Mouse (Mus musculus): Measurements from ENCODE around the gene Zfp787. TPM values are rescaled to one million over a fixed set of nuclear protein-coding genes. Genes with fewer than 3 reads are reported as not detected.

Zfp787 gene
- polyA plus RNA-seq, 1 experiment from 2014 or later, result 38.1 TPM

GRCm38 (mm10) chr7:6189542-6189941, 33.7 kb upstream of the Zfp787 start:
- Histone ChIP-seq H3K27me3 (ENCODE audit: insufficient read depth, low read length) (no peaks in the 10 kb centered on the region), H3K4me2 (ENCODE audit: low read depth, low read length) (no peak overlapping the region), H3K4me3 (ENCODE audit: low read depth, low read length) (no peak overlapping the region), H3K4me1 (ENCODE audit: insufficient read depth) (no peaks in the 10 kb centered on the region), H3K9ac (replicated peaks) (no peak overlapping the region), H3K36me3 (replicated peaks; ENCODE audit: insufficient read depth, low read length) (peaks cover 20% of the 10 kb centered on the region), H3K27ac (ENCODE audit: low read depth) (no peak overlapping the region), H3K9me3 (ENCODE audit: low read length) (no peaks in the 10 kb centered on the region)
- TF ChIP-seq EP300 (IDR thresholded peaks at IDR 0.05; ENCODE audit: low read depth), result no peak
- TF ChIP-seq CTCF (IDR thresholded peaks at IDR 0.05; ENCODE audit: low read depth), result peak; percentile 25; the same call in 1 of the 2 replicates
- 65% methylated on average over 43 of the region's 45 CpGs for WGBS (ENCODE audit: insufficient replicate concordance)
- DNase-seq, result peak; percentile 29
- peak; percentile 60 for ATAC-seq

GRCm38 (mm10) chr7:6186756-6187155, 31.0 kb upstream of the Zfp787 start:
- no peak for ATAC-seq

GRCm38 (mm10) chr7:6186176-6186575, 30.4 kb upstream of the Zfp787 start:
- Histone ChIP-seq H3K27me3 (ENCODE audit: insufficient read depth, low read length) (no peaks in the 10 kb centered on the region), H3K36me3 (replicated peaks; ENCODE audit: insufficient read depth, low read length) (peaks cover 28% of the 10 kb centered on the region), H3K4me1 (ENCODE audit: insufficient read depth) (no peaks in the 10 kb centered on the region), H3K27ac (ENCODE audit: low read depth) (no peak overlapping the region), H3K4me2 (ENCODE audit: low read depth, low read length) (no peak overlapping the region), H3K9me3 (ENCODE audit: low read length) (no peaks in the 10 kb centered on the region), H3K9ac (replicated peaks) (no peak overlapping the region), H3K4me3 (ENCODE audit: low read depth, low read length) (no peak overlapping the region)
- 81% methylated on average over 2 of the region's 2 CpGs for WGBS (ENCODE audit: insufficient replicate concordance)
- no peak for DNase-seq
- TF ChIP-seq EP300 (IDR thresholded peaks at IDR 0.05; ENCODE audit: low read depth) (no peak), CTCF (IDR thresholded peaks at IDR 0.05; ENCODE audit: low read depth) (no peak)
- ATAC-seq, result no peak

More at GRCm38 (mm10) chr7:6186756-6187155, 31.0 kb upstream of the Zfp787 start:
- no peak for DNase-seq
- H3K9me3 ChIP-seq (ENCODE audit: low read length), result no peaks in the 10 kb centered on the region
- no peaks in the 10 kb centered on the region for H3K4me1 ChIP-seq (ENCODE audit: insufficient read depth)
- H3K4me2 ChIP-seq (ENCODE audit: low read depth, low read length), result no peak overlapping the region
- no peak overlapping the region for H3K4me3 ChIP-seq (ENCODE audit: low read depth, low read length)
- TF ChIP-seq CTCF (IDR thresholded peaks at IDR 0.05; ENCODE audit: low read depth), result no peak
- TF ChIP-seq EP300 (IDR thresholded peaks at IDR 0.05; ENCODE audit: low read depth), result no peak
- H3K9ac ChIP-seq (replicated peaks), result no peak overlapping the region
- H3K36me3 ChIP-seq (replicated peaks; ENCODE audit: insufficient read depth, low read length), result peaks cover 28% of the 10 kb centered on the region
- no peak overlapping the region for H3K27ac ChIP-seq (ENCODE audit: low read depth)
- 76% methylated on average over 2 of the region's 2 CpGs for WGBS (ENCODE audit: insufficient replicate concordance)
- H3K27me3 ChIP-seq (ENCODE audit: insufficient read depth, low read length), result no peaks in the 10 kb centered on the region

- no peak overlapping the region for H3K27ac ChIP-seq (ENCODE audit: low read depth)
- no peaks in the 10 kb centered on the region for H3K27me3 ChIP-seq (ENCODE audit: insufficient read depth, low read length)
- peaks cover 28% of the 10 kb centered on the region for H3K36me3 ChIP-seq (replicated peaks; ENCODE audit: insufficient read depth, low read length)
- DNase-seq (no peak), ATAC-seq (no peak)
- no peak overlapping the region for H3K4me2 ChIP-seq (ENCODE audit: low read depth, low read length)
- 66% methylated on average over 1 of the region's 1 CpGs for WGBS (ENCODE audit: insufficient replicate concordance)
- H3K9me3 ChIP-seq (ENCODE audit: low read length), result no peaks in the 10 kb centered on the region
- no peaks in the 10 kb centered on the region for H3K4me1 ChIP-seq (ENCODE audit: insufficient read depth)
- no peak overlapping the region for H3K9ac ChIP-seq (replicated peaks)
- H3K4me3 ChIP-seq (ENCODE audit: low read depth, low read length), result no peak overlapping the region
- TF ChIP-seq EP300 (IDR thresholded peaks at IDR 0.05; ENCODE audit: low read depth) (no peak), CTCF (IDR thresholded peaks at IDR 0.05; ENCODE audit: low read depth) (no peak)
Measured at GRCm38 (mm10) chr7:6185391-6185790, 29.6 kb upstream of the Zfp787 start.

GRCm38 (mm10) chr7:6184521-6184920, 28.7 kb upstream of the Zfp787 start:
- TF ChIP-seq CTCF (IDR thresholded peaks at IDR 0.05; ENCODE audit: low read depth) (no peak), EP300 (IDR thresholded peaks at IDR 0.05; ENCODE audit: low read depth) (no peak)
- Histone ChIP-seq H3K27ac (ENCODE audit: low read depth) (no peak overlapping the region), H3K4me1 (ENCODE audit: insufficient read depth) (no peaks in the 10 kb centered on the region), H3K9ac (replicated peaks) (no peak overlapping the region), H3K4me2 (ENCODE audit: low read depth, low read length) (no peak overlapping the region), H3K4me3 (ENCODE audit: low read depth, low read length) (no peak overlapping the region), H3K9me3 (ENCODE audit: low read length) (no peaks in the 10 kb centered on the region), H3K27me3 (ENCODE audit: insufficient read depth, low read length) (no peaks in the 10 kb centered on the region), H3K36me3 (replicated peaks; ENCODE audit: insufficient read depth, low read length) (peaks cover 26% of the 10 kb centered on the region)
- 85% methylated on average over 8 of the region's 8 CpGs for WGBS (ENCODE audit: insufficient replicate concordance)
- DNase-seq, result no peak
- no peak for ATAC-seq

GRCm38 (mm10) chr7:6183802-6184201, 28.0 kb upstream of the Zfp787 start:
- 90% methylated on average over 19 of the region's 19 CpGs for WGBS (ENCODE audit: insufficient replicate concordance)
- Histone ChIP-seq H3K4me3 (ENCODE audit: low read depth, low read length) (no peak overlapping the region), H3K27ac (ENCODE audit: low read depth) (no peak overlapping the region), H3K4me2 (ENCODE audit: low read depth, low read length) (no peak overlapping the region), H3K4me1 (ENCODE audit: insufficient read depth) (no peaks in the 10 kb centered on the region), H3K27me3 (ENCODE audit: insufficient read depth, low read length) (no peaks in the 10 kb centered on the region), H3K9ac (replicated peaks) (no peak overlapping the region), H3K9me3 (ENCODE audit: low read length) (no peaks in the 10 kb centered on the region), H3K36me3 (replicated peaks; ENCODE audit: insufficient read depth, low read length) (peaks cover 22% of the 10 kb centered on the region; the same call in 1 of the 2 replicates)
- ATAC-seq, result no peak
- no peak for DNase-seq
- TF ChIP-seq CTCF (IDR thresholded peaks at IDR 0.05; ENCODE audit: low read depth) (no peak), EP300 (IDR thresholded peaks at IDR 0.05; ENCODE audit: low read depth) (no peak)

GRCm38 (mm10) chr7:6182882-6183281, 27.1 kb upstream of the Zfp787 start:
- H3K36me3 ChIP-seq (replicated peaks; ENCODE audit: insufficient read depth, low read length), result peaks cover 15% of the 10 kb centered on the region; the same call in 1 of the 2 replicates
- no peak overlapping the region for H3K4me2 ChIP-seq (ENCODE audit: low read depth, low read length)
- ATAC-seq (no peak), DNase-seq (no peak)
- no peak for TF ChIP-seq EP300 (IDR thresholded peaks at IDR 0.05; ENCODE audit: low read depth)
- no peak for TF ChIP-seq CTCF (IDR thresholded peaks at IDR 0.05; ENCODE audit: low read depth)
- no peak overlapping the region for H3K9ac ChIP-seq (replicated peaks)
- H3K27me3 ChIP-seq (ENCODE audit: insufficient read depth, low read length), result no peaks in the 10 kb centered on the region
- H3K27ac ChIP-seq (ENCODE audit: low read depth), result no peak overlapping the region
- H3K4me3 ChIP-seq (ENCODE audit: low read depth, low read length), result no peak overlapping the region
- H3K4me1 ChIP-seq (ENCODE audit: insufficient read depth), result no peaks in the 10 kb centered on the region
- H3K9me3 ChIP-seq (ENCODE audit: low read length), result no peaks in the 10 kb centered on the region

All from liver, postnatal 0 days (tissue).